Mouse (Mus musculus): Measurements from ENCODE around the gene Trim45. TPM values are rescaled to one million over a fixed set of nuclear protein-coding genes. Genes with fewer than 3 reads are reported as not detected.

The Trim45 gene
- polyA plus RNA-seq (2017; shearing (Covaris generic)) = 0.31 TPM

DNA sequence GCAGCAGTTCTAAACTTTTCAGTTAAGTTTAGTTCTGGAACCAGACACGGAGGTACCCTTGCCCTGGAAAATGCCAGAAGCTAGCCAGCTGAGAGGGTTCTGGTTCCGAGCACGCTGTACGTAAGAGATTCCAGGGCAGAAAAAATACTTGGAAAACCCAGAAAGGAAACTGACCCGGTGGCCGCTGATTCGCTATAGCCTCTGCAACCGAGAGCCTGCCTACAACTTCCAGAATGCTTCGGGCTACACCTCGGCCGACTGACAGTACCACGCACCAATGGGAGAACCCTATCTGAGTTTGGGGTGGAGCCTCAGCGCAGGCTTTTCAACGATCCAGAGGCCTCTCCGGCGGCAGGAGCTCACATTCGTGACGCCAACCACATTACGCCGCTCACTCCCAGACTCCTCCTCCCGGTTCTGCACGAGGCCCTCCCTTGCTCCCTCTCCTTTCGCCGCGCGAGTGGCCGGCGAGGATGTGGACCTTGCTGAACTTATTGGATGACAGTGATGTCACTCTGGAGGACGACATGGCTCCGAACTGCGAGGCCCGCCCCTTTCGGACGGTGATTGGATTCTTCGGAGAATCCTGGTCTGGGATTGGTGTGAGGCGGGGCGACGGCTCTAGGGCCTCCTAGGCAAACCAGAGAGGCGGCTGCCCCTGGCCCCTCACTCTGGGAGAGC lies at the start of gene Trim45:
TSS of gene Trim45 (plus strand) at position 378 of the 681 bp plus-strand sequence.

DNA sequence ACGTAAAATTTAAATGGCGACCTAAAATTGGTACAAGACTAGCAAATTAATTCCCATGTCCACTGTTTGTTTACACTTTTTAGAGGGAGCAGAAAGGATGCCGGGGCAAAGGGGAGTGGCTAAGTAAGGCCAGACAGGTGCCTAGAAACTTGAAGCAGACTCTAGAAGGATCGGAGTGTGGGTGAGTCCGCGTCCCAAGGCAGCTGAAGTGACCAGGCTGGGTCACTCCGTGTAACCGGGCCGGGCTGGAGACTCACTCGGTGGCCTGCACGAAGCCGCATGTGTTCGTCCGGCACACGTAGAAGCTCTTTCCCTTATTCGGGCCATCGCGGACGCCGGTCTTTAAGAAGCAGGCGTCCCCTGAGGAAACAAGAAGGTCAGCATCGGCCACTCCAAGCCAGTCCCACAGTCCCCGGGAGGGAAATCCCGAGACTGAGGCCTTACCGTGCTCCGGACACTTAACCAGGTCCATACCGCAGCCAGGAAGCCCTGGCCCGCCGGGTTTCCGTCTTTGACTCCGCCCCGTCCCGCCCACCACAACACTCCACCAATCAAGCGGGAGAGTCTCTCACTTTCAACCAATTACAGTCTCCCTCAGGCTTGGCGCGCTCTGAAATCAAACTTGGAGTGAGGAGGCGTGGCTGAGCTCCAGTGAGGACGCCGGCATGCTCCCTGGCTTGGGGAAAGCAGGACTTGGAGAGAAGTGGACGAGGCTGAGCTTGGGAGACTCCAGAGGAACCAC lies 47.3 kb downstream of the Trim45 start, which contains the start of gene Ttf2:
TSS of gene Ttf2 (minus strand) at position 488 of the 742 bp plus-strand sequence.

Other genes starting within 250 kb of the Trim45 start
- 208 TPM for gene Man1a2, start 236.7 kb upstream of the Trim45 start, polyA plus RNA-seq (2017; shearing (Covaris generic))
- not detected for gene Vtcn1, start 96.7 kb upstream of the Trim45 start, polyA plus RNA-seq (2017; shearing (Covaris generic))
- gene Ttf2, start 47.5 kb downstream of the Trim45 start, polyA plus RNA-seq (2017; shearing (Covaris generic)) = 6.4 TPM
- gene Cd101, start 107.4 kb downstream of the Trim45 start, polyA plus RNA-seq (2017; shearing (Covaris generic)) = 6.7 TPM
- gene Ptgfrn, start 188.1 kb downstream of the Trim45 start, polyA plus RNA-seq (2017; shearing (Covaris generic)) = 0.46 TPM